Mouse (Mus musculus): ENCODE measurements around the gene Cnot9.

- no peak for TF ChIP-seq GATA1 (IDR thresholded peaks at IDR 0.05; ENCODE audit: borderline replicate concordance, low read length)
- TF ChIP-seq FLI1 (IDR thresholded peaks at IDR 0.05; ENCODE audit: low read length), result no peak
Observed at GRCm38 (mm10) chr1:74538650-74539049, 32.8 kb downstream of the Cnot9 start.
